Mouse (Mus musculus): Measurements from ENCODE around the gene Nkd2. TPM values are rescaled to one million over a fixed set of nuclear protein-coding genes. Genes with fewer than 3 reads are reported as not detected.

Gene Nkd2
- polyA plus RNA-seq (2017; shearing (Covaris generic)): under 1 TPM; 0.16 to 0.41 TPM

DNA sequence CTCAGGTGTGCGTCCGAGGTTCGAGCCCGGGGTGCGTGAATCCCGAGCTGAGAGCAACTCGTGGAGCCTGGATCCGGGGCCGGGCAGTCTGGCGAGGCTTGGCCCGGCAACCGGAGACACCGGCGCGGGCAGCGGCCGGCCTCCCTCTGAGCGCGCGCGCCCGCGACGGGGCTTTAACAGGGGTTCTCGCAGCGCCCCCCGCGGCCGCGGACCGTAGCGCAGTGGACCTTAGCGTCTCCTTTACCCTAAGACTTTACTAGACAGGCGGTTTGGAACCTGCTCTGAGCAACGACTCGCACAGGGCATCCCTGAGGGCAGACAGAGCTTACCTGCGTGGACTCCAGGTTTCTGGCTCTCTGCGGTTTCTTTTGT is at the start of gene Nkd2:
Gene Nkd2, minus strand, starts transcription at position 167 of the 372 bp plus-strand sequence.

Other genes starting within 250 kb of the Nkd2 start
- gene Clptm1l, start 243.6 kb downstream of the Nkd2 start, polyA plus RNA-seq (2017; shearing (Covaris generic)): 100 to 1,000 TPM; 217 to 219 TPM
- 1 to 10 TPM; 2.6 to 5.8 TPM for gene Tert, start 220.7 kb downstream of the Nkd2 start, polyA plus RNA-seq (2017; shearing (Covaris generic))
- gene Slc6a18, start 169.6 kb downstream of the Nkd2 start, polyA plus RNA-seq (2017; shearing (Covaris generic)): not detected
- gene Slc6a19, start 142.8 kb downstream of the Nkd2 start, polyA plus RNA-seq (2017; shearing (Covaris generic)): under 1 TPM in 1 of 2 experiments, not detected in 1; 0.50 TPM
- 10 to 100 TPM; 59.4 to 59.5 TPM for gene Slc12a7, start 114.5 kb downstream of the Nkd2 start, polyA plus RNA-seq (2017; shearing (Covaris generic))
- gene Trip13, start 90.2 kb upstream of the Nkd2 start, polyA plus RNA-seq (2017; shearing (Covaris generic)): 1 to 10 TPM; 4.1 to 7.3 TPM
- gene Brd9, start 90.2 kb upstream of the Nkd2 start, polyA plus RNA-seq (2017; shearing (Covaris generic)): 10 to 100 TPM; 60.2 TPM
- gene Zdhhc11, start 116.2 kb upstream of the Nkd2 start, polyA plus RNA-seq (2017; shearing (Covaris generic)): not detected
- gene Tppp, start 161.8 kb upstream of the Nkd2 start, polyA plus RNA-seq (2017; shearing (Covaris generic)): 1 to 10 TPM in 1 of 2 experiments, not detected in 1; 1.5 TPM
- 10 to 100 TPM; 10.0 to 12.0 TPM for gene Cep72, start 214.7 kb upstream of the Nkd2 start, polyA plus RNA-seq (2017; shearing (Covaris generic))

Measured in activated CD4-positive, CD25-positive, alpha-beta regulatory T cell (primary cell).